Mouse (Mus musculus) spleen, adult 2 months (tissue): ENCODE data around the gene Csnk2a1. TPM values are rescaled to one million over a fixed set of nuclear protein-coding genes. Genes with fewer than 3 reads are reported as not detected.
"Not testable (repeated sequence)": the region's sequence is repeated elsewhere in the genome, so short reads cannot be mapped to it uniquely, and the experiment has no call there.

ENCODE experiments used
- DNase-seq, 2 experiments: peaks; one replicate each; pipeline versions ENCODE4 v3.0.0 to v3.0.0-alpha.2; 2012 to 2021; ENCODE audit warnings: low spot score in 2 of 2, low read depth in 1 of 2
- H3K27ac ChIP-seq: fragments of 200-500 bp; 2 replicates; pipeline ENCODE4 v1.5.1; 2012; ENCODE audit warnings: low read length, inconsistent platforms; ENCODE audit not compliant: insufficient read depth
- H3K27me3 ChIP-seq: fragments of 200-500 bp; 2 replicates; pipeline ENCODE4 v1.6.1; 2012; ENCODE audit warnings: mild to moderate bottlenecking, moderate library complexity, low read length, inconsistent platforms; ENCODE audit not compliant: control insufficient read depth, insufficient read depth
- H3K36me3 ChIP-seq: fragments of 200-500 bp; 2 replicates; pipeline ENCODE4 v1.6.1; 2012; ENCODE audit warnings: mild to moderate bottlenecking, low read length, inconsistent platforms; ENCODE audit not compliant: control insufficient read depth, insufficient read depth
- H3K4me1 ChIP-seq: fragments of 200-500 bp; 2 replicates; pipeline ENCODE4 v1.6.1; 2011; ENCODE audit warnings: inconsistent platforms; ENCODE audit not compliant: control insufficient read depth, insufficient read depth, insufficient read length
- H3K4me3 ChIP-seq: fragments of 200-500 bp; 2 replicates; pipeline ENCODE4 v1.5.1; 2011; ENCODE audit warnings: mild to moderate bottlenecking, inconsistent platforms; ENCODE audit not compliant: insufficient read depth, insufficient read length; ENCODE audit errors: extremely low read depth
- CTCF ChIP-seq: fragments of 200-500 bp; IDR thresholded peaks from 2 replicates; pipeline ENCODE4 v1.5.1; 2011; ENCODE audit warnings: mild to moderate bottlenecking, inconsistent platforms; ENCODE audit not compliant: insufficient read depth, insufficient read length, insufficient replicate concordance; ENCODE audit errors: extremely low read depth
- POLR2A ChIP-seq: fragments of 200-500 bp; IDR thresholded peaks from 2 replicates; pipeline ENCODE4 v1.6.1; 2011; ENCODE audit warnings: low read depth, low read length, inconsistent platforms
- WGBS: fragments of 180-500 bp; shearing (Covaris S2); methylation state at CpG from one replicate; pipeline ENCODE4 v1.1.7; 2018; 5-methylcytosine and 5-hydroxymethylcytosine counted together
- polyA plus RNA-seq: library from polyadenylated mRNA; depleted of rRNA; stranded (reverse); fragments of >200 nt; gene quantifications from 2 replicates; pipeline ENCODE4 v1.2.3, GENCODE M21; 2012

Csnk2a1 gene
- polyA plus RNA-seq, 1 experiment, result 12.0 TPM

DNA sequence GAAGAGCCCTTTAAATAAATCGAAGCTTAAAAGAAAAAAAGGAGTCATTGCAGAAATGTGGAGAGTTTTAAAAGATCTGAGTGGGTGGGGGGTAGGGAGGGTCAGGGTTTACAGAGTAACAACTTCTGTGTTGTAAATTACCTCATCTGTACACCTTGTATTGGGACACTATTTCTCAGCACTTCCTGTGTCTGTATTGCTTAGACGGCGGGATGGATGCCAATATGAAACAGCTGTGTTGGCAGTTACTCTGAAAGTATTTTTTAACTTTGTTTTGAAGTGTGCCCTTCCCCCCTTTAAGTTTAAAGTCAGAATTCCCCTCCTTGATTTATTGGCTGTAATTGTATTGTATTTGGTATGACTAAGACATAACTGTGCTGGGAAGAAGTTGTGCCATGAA, 54.8 kb downstream of the Csnk2a1 start:
- H3K27ac ChIP-seq, result no peak overlapping the region
- no peaks in the 10 kb centered on the region for H3K4me1 ChIP-seq
- TF ChIP-seq POLR2A (no peak), CTCF (no peak)
- 79% methylated on average over 3 of the region's 3 CpGs for WGBS
- peaks cover 29% of the 10 kb centered on the region for H3K36me3 ChIP-seq
- no peak for DNase-seq
- H3K4me3 ChIP-seq, result no peak overlapping the region
- H3K27me3 ChIP-seq, result no peaks in the 10 kb centered on the region

DNA sequence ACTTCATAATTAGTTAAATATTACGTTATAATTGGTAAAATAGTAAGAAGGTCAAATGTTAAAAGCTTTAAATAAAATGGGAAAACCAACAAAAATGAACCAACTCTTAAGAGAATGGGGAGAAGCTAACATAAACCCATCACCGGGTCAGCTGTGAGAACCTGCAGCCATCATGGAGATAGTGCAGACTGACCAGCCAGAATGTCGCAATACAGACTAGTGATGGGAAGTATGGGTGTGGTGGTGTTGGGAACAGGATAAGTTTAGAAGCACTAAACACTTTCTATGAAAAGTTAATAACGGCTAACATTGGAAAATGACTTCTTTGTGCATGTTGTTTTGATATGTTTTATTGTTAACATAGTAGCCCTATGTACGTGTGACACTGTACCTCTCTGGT, 60.9 kb downstream of the Csnk2a1 start:
- Histone ChIP-seq H3K27me3 (no peaks in the 10 kb centered on the region), H3K4me1 (no peaks in the 10 kb centered on the region), H3K36me3 (peaks cover 12% of the 10 kb centered on the region), H3K27ac (no peak overlapping the region), H3K4me3 (no peak overlapping the region)
- TF ChIP-seq CTCF, result no peak
- TF ChIP-seq POLR2A, result no peak
- no peak for DNase-seq
- 94% methylated on average over 5 of the region's 5 CpGs for WGBS

DNA sequence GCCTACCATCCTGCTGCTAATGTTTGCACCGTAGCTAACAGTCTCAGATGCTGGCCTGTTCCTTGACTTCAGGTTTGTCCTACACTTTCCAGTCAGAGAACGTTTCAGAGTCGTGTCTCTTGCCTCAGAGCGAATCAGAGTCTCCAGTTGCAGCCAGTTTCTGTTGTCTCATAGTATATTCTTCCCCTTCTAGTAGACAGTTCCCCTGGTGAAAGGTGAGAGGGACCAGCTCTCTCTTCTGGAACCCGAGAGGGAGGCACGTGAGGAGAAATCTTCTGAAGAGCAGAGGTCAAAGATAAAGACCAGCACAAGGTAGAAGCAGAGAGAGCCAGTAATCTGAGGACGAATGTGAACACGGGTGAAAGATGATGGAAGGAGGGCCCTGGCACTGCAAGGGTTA, 61.4 kb downstream of the Csnk2a1 start:
- Histone ChIP-seq H3K4me1 (no peaks in the 10 kb centered on the region), H3K36me3 (peaks cover 8% of the 10 kb centered on the region), H3K4me3 (no peak overlapping the region), H3K27me3 (no peaks in the 10 kb centered on the region), H3K27ac (no peak overlapping the region)
- no peak for DNase-seq
- TF ChIP-seq POLR2A, result no peak
- no peak for TF ChIP-seq CTCF
- WGBS, result 85% methylated on average over 8 of the region's 8 CpGs

DNA sequence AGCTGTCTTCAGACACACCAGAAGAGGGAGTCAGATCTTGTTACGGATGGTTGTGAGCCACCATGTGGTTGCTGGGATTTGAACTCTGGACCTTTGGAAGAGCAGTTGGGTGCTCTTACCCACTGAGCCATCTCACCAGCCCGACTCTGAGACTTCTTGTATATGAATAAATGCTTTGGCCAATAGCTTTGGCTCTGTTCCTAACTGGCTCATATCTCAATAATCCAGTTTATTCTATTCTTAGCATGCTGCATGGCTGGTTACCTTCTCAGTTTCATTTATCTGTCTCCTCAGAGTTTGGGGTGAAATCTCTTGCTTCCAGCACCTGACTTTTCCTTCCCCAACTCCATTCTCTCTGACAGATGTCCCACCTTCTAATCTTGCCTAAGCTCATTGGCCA, 63.0 kb downstream of the Csnk2a1 start:
- DNase-seq, H3K27ac ChIP-seq, H3K27me3 ChIP-seq, H3K36me3 ChIP-seq, H3K4me1 ChIP-seq, H3K4me3 ChIP-seq: not testable (repeated sequence)
- 77% methylated on average over 2 of the region's 2 CpGs for WGBS

DNA sequence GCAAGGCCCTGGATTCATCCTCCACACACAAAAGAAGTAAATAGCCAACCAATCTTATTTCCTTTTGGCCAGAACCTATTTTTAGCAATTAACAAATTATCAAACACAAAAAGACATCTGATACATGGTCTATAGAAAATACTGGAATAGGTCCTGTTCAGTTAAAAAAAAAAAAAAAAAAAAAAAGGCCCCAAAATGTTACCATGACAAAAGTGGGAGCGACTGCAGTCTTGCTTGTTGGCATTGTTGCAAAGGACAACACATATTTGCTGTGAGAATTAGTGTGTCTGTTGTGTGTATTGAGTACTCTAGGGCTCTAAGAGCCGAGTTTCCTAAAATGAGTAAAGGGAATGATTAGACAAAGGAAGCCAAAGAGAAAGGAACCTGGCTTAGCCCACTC, 65.8 kb downstream of the Csnk2a1 start:
- Histone ChIP-seq H3K4me1 (peaks cover 5% of the 10 kb centered on the region), H3K27me3 (no peaks in the 10 kb centered on the region), H3K27ac (no peak overlapping the region), H3K36me3 (no peaks in the 10 kb centered on the region; the same call in 1 of the 2 replicates), H3K4me3 (no peak overlapping the region)
- DNase-seq, result no peak
- 90% methylated on average over 2 of the region's 2 CpGs for WGBS
- TF ChIP-seq CTCF (no peak), POLR2A (no peak)

DNA sequence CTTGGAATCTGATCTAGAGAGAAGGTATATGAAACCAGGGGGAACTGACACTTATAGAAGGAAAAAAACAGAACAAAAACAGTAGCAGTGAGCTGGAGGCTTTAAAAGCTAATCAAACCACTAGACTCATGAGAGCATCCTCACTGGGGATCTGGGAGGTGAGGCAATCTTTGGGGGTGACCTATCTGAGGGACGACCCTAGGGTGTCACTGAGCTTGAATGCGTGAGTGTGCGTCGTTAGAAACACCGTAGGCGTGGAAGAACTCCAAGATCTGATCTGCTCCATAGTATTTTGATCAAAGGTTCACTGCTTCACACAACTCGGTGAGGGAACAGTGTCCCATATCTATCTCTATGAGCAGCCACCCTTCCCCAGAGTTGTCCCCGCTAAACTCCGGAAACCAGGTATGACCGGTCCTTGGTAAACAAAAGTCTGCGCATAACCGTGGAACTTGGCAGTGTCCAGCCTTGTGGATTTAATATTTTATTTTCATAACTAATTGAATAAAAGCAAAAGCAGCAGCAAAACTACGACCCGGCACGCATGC, 66.6 kb downstream of the Csnk2a1 start:
- no peak for TF ChIP-seq CTCF
- no peak for TF ChIP-seq POLR2A
- peak overlapping the region; percentile 75 for H3K4me3 ChIP-seq
- H3K27ac ChIP-seq, result peak overlapping the region; percentile 49; the same call in 1 of the 2 replicates
- no peaks in the 10 kb centered on the region for H3K27me3 ChIP-seq
- peaks cover 5% of the 10 kb centered on the region for H3K4me1 ChIP-seq
- no peaks in the 10 kb centered on the region; the same call in 1 of the 2 replicates for H3K36me3 ChIP-seq
- WGBS, result 1% methylated on average over 15 of the region's 15 CpGs
- no peak for DNase-seq

DNA sequence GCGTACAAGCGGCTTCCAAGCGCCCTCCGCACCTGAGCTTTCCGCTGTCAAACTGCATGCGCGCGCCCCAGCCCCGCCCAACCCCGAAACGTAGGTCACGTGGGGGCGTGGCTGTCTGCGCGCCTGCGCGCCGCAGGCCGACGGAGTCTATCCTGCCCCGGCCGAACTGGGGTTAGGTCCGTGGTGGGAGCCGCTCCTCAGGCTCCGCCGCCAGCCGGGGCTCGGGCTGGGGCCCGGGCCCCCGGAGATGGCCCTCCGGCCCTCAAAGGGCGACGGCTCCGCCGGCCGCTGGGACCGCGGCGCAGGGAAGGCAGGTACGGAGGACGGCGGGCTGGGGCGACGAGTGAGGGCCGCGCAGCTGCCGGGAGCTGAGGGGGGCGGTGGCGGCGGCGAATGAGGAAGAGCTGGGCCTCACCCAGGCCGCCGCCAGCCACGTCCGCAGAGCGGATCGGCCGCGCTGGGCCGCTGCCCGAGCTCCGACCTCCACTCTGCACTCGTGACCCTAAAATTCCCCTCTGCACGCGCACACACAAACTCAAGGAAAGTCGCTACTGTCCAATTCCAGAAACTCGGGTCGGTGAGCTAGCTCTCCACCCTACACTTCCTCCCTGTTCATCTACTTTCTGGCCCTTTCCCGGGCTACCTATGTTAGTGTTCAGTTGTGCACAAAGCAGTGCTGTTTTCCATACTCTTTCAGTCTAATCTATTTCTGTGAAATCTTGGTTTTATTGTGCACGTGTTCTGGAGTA, 67.3 kb downstream of the Csnk2a1 start, which contains the start of gene Tbc1d20:
Gene Tbc1d20, plus strand, starts transcription at position 102 of the 749 bp plus-strand sequence.
- Histone ChIP-seq H3K36me3 (no peaks in the 10 kb centered on the region; the same call in 1 of the 2 replicates), H3K4me3 (peak within 1 kb of the TSS; percentile 75), H3K27ac (peak within 1 kb of the TSS; percentile 89), H3K4me1 (peaks cover 5% of the 10 kb centered on the region), H3K27me3 (no peaks in the 10 kb centered on the region)
- TF ChIP-seq POLR2A (peak; percentile 91), CTCF (no peak)
- peak; percentile 87 to 88 for DNase-seq
- WGBS, result under 1% methylated on average over 69 of the region's 70 CpGs
